Mouse (Mus musculus): ENCODE measurements at regions not wholly inside any gene's neighbourhood (a gene's known extent, or its start where the extent isn't known, plus 50 kb on each side); places are given as distances from the start of the nearest gene placed in this dataset.
"Not testable (repeated sequence)": the region's sequence is repeated elsewhere in the genome, so short reads cannot be mapped to it uniquely, and the experiment has no call there.

- H3K4me1 ChIP-seq (ENCODE audit: control insufficient read depth, low read depth, low read length) = no peaks in the 10 kb centered on the region
- no peak for ATAC-seq (ENCODE audit: low read depth)
- no peak overlapping the region for H3K27ac ChIP-seq (ENCODE audit: low read length)
- no peak overlapping the region for H3K9ac ChIP-seq (ENCODE audit: low read depth, low read length)
- no peaks in the 10 kb centered on the region for H3K27me3 ChIP-seq (ENCODE audit: control insufficient read depth, insufficient read depth, low read depth, low read length)
- no peak overlapping the region for H3K4me3 ChIP-seq (ENCODE audit: low read depth, low read length)
- no peak overlapping the region for H3K4me2 ChIP-seq (ENCODE audit: low read depth, low read length)
- whole genome bisulfite sequencing (ENCODE audit: insufficient replicate concordance) = 51% methylated on average over 4 of the region's 4 CpGs
- no peaks in the 10 kb centered on the region for H3K9me3 ChIP-seq (replicated peaks; ENCODE audit: control insufficient read depth, low read length)
- no peaks in the 10 kb centered on the region for H3K36me3 ChIP-seq (ENCODE audit: control insufficient read depth, insufficient read depth)
Observed at GRCm38 (mm10) chr16:15368383-15369163, 51.3 kb downstream of the Gm21897 start.

GRCm38 (mm10) chr16:15372844-15373243 is 55.6 kb downstream of the Gm21897 start:
- Histone ChIP-seq H3K36me3 (ENCODE audit: control insufficient read depth, insufficient read depth) (no peaks in the 10 kb centered on the region), H3K27ac (ENCODE audit: low read length) (no peak overlapping the region), H3K4me1 (ENCODE audit: control insufficient read depth, low read depth, low read length) (no peaks in the 10 kb centered on the region), H3K4me2 (ENCODE audit: low read depth, low read length) (no peak overlapping the region), H3K27me3 (ENCODE audit: control insufficient read depth, insufficient read depth, low read depth, low read length) (no peaks in the 10 kb centered on the region), H3K4me3 (ENCODE audit: low read depth, low read length) (no peak overlapping the region), H3K9me3 (replicated peaks; ENCODE audit: control insufficient read depth, low read length) (no peaks in the 10 kb centered on the region), H3K9ac (ENCODE audit: low read depth, low read length) (no peak overlapping the region)
- ATAC-seq (ENCODE audit: low read depth) = no peak
- WGBS (ENCODE audit: insufficient replicate concordance) = 13% methylated on average over 1 of the region's 1 CpGs

GRCm38 (mm10) chr16:15373961-15374360 is 56.7 kb downstream of the Gm21897 start:
- no peaks in the 10 kb centered on the region for H3K9me3 ChIP-seq (replicated peaks; ENCODE audit: control insufficient read depth, low read length)
- no peaks in the 10 kb centered on the region for H3K36me3 ChIP-seq (ENCODE audit: control insufficient read depth, insufficient read depth)
- H3K4me3 ChIP-seq (ENCODE audit: low read depth, low read length) = no peak overlapping the region
- H3K27ac ChIP-seq (ENCODE audit: low read length) = no peak overlapping the region
- H3K9ac ChIP-seq (ENCODE audit: low read depth, low read length) = no peak overlapping the region
- H3K27me3 ChIP-seq (ENCODE audit: control insufficient read depth, insufficient read depth, low read depth, low read length) = no peaks in the 10 kb centered on the region
- ATAC-seq (ENCODE audit: low read depth) = no peak
- H3K4me1 ChIP-seq (ENCODE audit: control insufficient read depth, low read depth, low read length) = no peaks in the 10 kb centered on the region
- H3K4me2 ChIP-seq (ENCODE audit: low read depth, low read length) = no peak overlapping the region
- WGBS (ENCODE audit: insufficient replicate concordance) = 41% methylated on average over 1 of the region's 1 CpGs

GRCm38 (mm10) chr16:15385557-15386240 is 68.4 kb downstream of the Gm21897 start:
- Histone ChIP-seq H3K27ac (ENCODE audit: low read length) (no peak overlapping the region), H3K9ac (ENCODE audit: low read depth, low read length) (no peak overlapping the region), H3K4me3 (ENCODE audit: low read depth, low read length) (no peak overlapping the region), H3K36me3 (ENCODE audit: control insufficient read depth, insufficient read depth) (no peaks in the 10 kb centered on the region), H3K9me3 (replicated peaks; ENCODE audit: control insufficient read depth, low read length) (no peaks in the 10 kb centered on the region), H3K27me3 (ENCODE audit: control insufficient read depth, insufficient read depth, low read depth, low read length) (no peaks in the 10 kb centered on the region), H3K4me1 (ENCODE audit: control insufficient read depth, low read depth, low read length) (no peaks in the 10 kb centered on the region), H3K4me2 (ENCODE audit: low read depth, low read length) (no peak overlapping the region)
- ATAC-seq (ENCODE audit: low read depth) = no peak
- 45% methylated on average over 3 of the region's 3 CpGs for WGBS (ENCODE audit: insufficient replicate concordance)

GRCm38 (mm10) chr16:15386241-15386574 is 69.0 kb downstream of the Gm21897 start:
- no peak for ATAC-seq (ENCODE audit: low read depth)
- Histone ChIP-seq H3K4me3 (ENCODE audit: low read depth, low read length) (no peak overlapping the region), H3K4me2 (ENCODE audit: low read depth, low read length) (no peak overlapping the region), H3K36me3 (ENCODE audit: control insufficient read depth, insufficient read depth) (no peaks in the 10 kb centered on the region), H3K27ac (ENCODE audit: low read length) (no peak overlapping the region), H3K9me3 (replicated peaks; ENCODE audit: control insufficient read depth, low read length) (no peaks in the 10 kb centered on the region), H3K27me3 (ENCODE audit: control insufficient read depth, insufficient read depth, low read depth, low read length) (no peaks in the 10 kb centered on the region), H3K9ac (ENCODE audit: low read depth, low read length) (no peak overlapping the region), H3K4me1 (ENCODE audit: control insufficient read depth, low read depth, low read length) (no peaks in the 10 kb centered on the region)
- 41% methylated on average over 1 of the region's 1 CpGs for WGBS (ENCODE audit: insufficient replicate concordance)

GRCm38 (mm10) chr16:15389892-15390291 is 72.6 kb downstream of the Gm21897 start:
- H3K27me3 ChIP-seq (ENCODE audit: control insufficient read depth, insufficient read depth, low read depth, low read length) = no peaks in the 10 kb centered on the region
- no peaks in the 10 kb centered on the region for H3K4me1 ChIP-seq (ENCODE audit: control insufficient read depth, low read depth, low read length)
- no peak for ATAC-seq (ENCODE audit: low read depth)
- H3K4me3 ChIP-seq (ENCODE audit: low read depth, low read length) = no peak overlapping the region
- no peak overlapping the region for H3K4me2 ChIP-seq (ENCODE audit: low read depth, low read length)
- H3K27ac ChIP-seq (ENCODE audit: low read length) = no peak overlapping the region
- H3K9me3 ChIP-seq (replicated peaks; ENCODE audit: control insufficient read depth, low read length) = no peaks in the 10 kb centered on the region
- no peak overlapping the region for H3K9ac ChIP-seq (ENCODE audit: low read depth, low read length)
- 29% methylated on average over 1 of the region's 1 CpGs for WGBS (ENCODE audit: insufficient replicate concordance)
- H3K36me3 ChIP-seq (ENCODE audit: control insufficient read depth, insufficient read depth) = no peaks in the 10 kb centered on the region

- Histone ChIP-seq H3K4me2 (ENCODE audit: low read depth, low read length) (no peak overlapping the region), H3K4me1 (ENCODE audit: control insufficient read depth, low read depth, low read length) (no peaks in the 10 kb centered on the region), H3K27ac (ENCODE audit: low read length) (no peak overlapping the region), H3K4me3 (ENCODE audit: low read depth, low read length) (no peak overlapping the region), H3K27me3 (ENCODE audit: control insufficient read depth, insufficient read depth, low read depth, low read length) (no peaks in the 10 kb centered on the region), H3K36me3 (ENCODE audit: control insufficient read depth, insufficient read depth) (no peaks in the 10 kb centered on the region), H3K9me3 (replicated peaks; ENCODE audit: control insufficient read depth, low read length) (no peaks in the 10 kb centered on the region), H3K9ac (ENCODE audit: low read depth, low read length) (no peak overlapping the region)
- ATAC-seq (ENCODE audit: low read depth) = no peak
- 52% methylated on average over 3 of the region's 3 CpGs for WGBS (ENCODE audit: insufficient replicate concordance)
Observed at GRCm38 (mm10) chr16:15430352-15430751, 113.1 kb downstream of the Gm21897 start.

GRCm38 (mm10) chr16:15432681-15433080 is 115.4 kb downstream of the Gm21897 start:
- Histone ChIP-seq H3K27ac (ENCODE audit: low read length) (no peak overlapping the region), H3K9me3 (replicated peaks; ENCODE audit: control insufficient read depth, low read length) (no peaks in the 10 kb centered on the region), H3K4me3 (ENCODE audit: low read depth, low read length) (no peak overlapping the region), H3K4me1 (ENCODE audit: control insufficient read depth, low read depth, low read length) (no peaks in the 10 kb centered on the region), H3K4me2 (ENCODE audit: low read depth, low read length) (no peak overlapping the region), H3K36me3 (ENCODE audit: control insufficient read depth, insufficient read depth) (no peaks in the 10 kb centered on the region), H3K27me3 (ENCODE audit: control insufficient read depth, insufficient read depth, low read depth, low read length) (no peaks in the 10 kb centered on the region), H3K9ac (ENCODE audit: low read depth, low read length) (no peak overlapping the region)
- no peak for ATAC-seq (ENCODE audit: low read depth)

- H3K9me3 ChIP-seq (replicated peaks; ENCODE audit: control insufficient read depth, low read length); H3K4me3 ChIP-seq (ENCODE audit: low read depth, low read length); H3K27ac ChIP-seq (ENCODE audit: low read length); H3K9ac ChIP-seq (ENCODE audit: low read depth, low read length); H3K4me1 ChIP-seq (ENCODE audit: control insufficient read depth, low read depth, low read length); ATAC-seq (ENCODE audit: low read depth); H3K36me3 ChIP-seq (ENCODE audit: control insufficient read depth, insufficient read depth); H3K27me3 ChIP-seq (ENCODE audit: control insufficient read depth, insufficient read depth, low read depth, low read length); H3K4me2 ChIP-seq (ENCODE audit: low read depth, low read length): not testable (repeated sequence)
Observed at GRCm38 (mm10) chr16:15462856-15463255, 145.6 kb downstream of the Gm21897 start.
